Mouse (Mus musculus) inflammation-experienced regulatory T-cells, adult 6 months (primary cell): ENCODE measurements around the gene Tnip1. TPM values are rescaled to one million over a fixed set of nuclear protein-coding genes. Genes with fewer than 3 reads are reported as not detected.
"Not testable (repeated sequence)": the region's sequence is repeated elsewhere in the genome, so short reads cannot be mapped to it uniquely, and the experiment has no call there.

Experiments used
- ATAC-seq: one replicate; pipeline ENCODE4 v1.8.0; 2017
- polyA plus RNA-seq, 3 experiments: library from polyadenylated mRNA; unstranded; fragments of 100-300 nt; shearing (Covaris generic); gene quantifications; one replicate each; pipeline ENCODE4 v1.2.1; 2017

The Tnip1 gene
- polyA plus RNA-seq, 3 experiments from 2014 or later, result 64.4 to 113 (median 110) TPM

DNA sequence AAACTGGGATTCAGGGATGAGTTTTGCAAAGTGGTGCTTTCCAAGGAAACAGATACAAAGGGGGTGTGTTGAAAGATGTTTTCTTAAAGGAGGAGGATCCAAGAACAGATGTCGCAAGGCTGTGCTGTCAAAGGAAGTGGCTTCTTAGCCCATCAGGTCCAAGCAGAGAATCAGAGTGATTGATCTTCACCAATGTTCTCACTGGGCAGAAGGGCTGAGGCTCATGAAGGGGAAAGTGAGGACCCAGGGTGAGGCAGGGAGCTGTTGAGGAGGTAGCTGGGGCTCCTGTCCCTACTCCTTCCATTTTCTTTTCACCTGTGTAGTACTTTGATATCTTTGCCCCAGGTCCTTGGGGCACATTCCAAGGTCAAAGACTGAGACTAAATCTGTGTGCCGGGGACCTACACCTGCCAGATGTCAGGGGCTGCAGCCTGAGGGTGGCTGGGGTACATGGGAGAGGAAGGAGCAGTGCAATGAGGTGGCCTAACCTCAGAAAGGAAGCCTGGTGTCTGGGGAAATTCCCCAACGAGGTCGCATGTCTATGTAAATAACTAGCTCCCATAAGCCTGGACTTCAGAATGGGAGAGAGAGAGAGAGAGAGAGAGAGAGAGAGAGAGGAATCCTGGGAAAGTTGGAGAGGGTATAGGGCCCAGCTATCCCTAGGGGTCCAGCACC is 9.5 kb upstream of the Tnip1 start:
- ATAC-seq, result peak; percentile 79

DNA sequence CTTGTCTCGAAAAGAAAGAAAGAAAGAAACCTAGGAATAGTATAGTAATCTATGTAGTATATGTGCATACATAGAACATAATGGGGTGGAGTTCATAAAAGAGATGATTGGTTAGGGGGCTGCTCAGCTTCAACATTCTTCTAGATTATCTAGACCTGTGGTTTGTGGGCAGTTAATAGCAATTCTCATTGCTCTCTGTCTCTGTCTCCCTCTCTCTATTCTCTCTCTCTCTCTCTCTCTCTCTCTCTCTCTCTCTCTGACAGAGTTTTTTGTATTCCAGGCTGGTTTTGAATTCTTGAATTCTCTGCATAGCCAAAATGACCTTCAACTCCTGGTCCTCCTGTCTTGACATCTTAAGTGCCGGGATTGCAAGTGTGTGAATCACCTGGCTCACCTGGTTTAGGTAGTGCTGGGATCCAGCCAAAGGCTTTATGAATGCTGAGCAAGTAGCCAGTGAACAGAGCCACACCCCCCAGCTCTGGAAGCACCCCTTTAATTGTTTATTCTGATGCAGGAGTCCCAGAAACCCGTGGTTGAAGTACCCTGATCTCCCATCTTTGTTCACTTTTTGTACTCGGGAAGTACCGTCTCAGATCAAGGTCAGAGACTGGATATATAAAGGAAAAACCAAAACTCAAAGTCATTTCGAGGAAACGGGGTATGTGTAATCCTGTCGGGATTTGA is 8.8 kb upstream of the Tnip1 start:
- ATAC-seq, result no peak

DNA sequence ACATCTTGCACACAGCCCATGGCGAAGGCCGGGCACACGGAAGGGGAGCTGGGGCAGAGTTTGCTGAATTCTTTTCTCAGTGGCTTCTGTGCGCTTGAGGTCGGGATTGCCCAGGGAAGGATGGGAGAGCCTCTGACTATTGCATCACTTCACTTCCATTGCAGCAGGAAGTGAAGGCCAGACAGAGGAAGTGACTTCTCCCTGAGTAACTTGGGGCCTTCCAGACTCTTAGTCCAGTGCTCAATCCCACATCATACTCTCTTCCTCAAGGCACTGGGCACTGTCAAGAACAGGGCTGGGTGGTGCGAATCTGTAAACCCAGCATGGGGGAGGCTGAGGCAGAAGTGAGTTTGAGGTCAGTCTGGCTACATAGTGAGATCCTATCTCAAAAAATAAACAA is 2.5 kb upstream of the Tnip1 start:
- ATAC-seq, result no peak

DNA sequence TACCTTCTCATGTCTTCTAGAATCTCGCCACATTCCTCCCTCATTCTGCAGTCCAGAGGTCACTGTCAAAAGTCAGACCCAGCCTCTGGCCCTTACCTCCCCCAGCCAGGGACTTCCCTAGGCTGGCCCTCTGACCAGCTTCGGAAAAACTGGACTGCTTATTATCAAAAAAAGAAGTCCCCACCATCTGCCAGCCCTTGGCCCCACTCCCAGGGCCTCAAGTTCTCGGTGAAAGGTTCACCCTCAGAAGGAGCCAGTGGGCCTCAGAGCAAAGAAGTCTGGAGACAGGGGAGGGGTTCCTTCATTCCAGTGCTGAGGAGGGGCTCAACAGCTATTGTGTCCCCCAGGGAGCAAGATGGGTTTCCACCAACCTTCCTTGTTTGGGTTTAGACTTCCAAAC is 796 bp downstream of the Tnip1 start:
- ATAC-seq, result no peak

DNA sequence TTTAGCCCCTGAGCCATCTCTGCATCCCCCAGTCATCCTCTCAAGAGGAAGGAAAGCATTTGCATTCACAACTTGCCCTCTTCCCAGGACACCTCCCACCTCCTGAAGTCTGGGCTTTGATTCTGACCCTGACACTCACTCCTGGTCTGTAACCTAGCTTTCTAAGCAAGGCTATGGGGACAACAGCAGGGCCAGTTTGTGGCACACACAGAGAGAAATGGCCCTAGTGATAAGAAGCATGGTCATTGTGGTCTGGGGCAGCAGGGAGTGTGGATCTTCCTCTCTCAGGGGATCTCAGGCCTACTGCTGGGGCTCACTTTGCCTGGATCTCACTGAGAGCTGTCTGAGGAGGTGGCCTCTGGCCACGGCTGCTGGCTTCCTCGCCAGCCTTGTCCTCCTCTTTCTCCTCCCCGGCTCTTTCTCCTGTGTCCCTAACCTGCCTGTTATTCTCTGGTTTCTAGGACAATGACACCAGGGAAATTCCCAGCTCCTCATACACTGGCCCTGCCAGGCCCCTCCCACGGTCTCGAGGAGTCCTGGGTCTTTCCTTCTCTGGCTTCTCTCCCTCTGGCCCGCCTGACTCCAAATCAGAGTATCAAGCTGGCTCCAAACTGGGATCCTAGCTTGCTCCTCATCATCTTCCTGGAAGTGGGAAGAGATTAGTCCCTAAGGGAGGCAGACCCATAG is 1.4 kb downstream of the Tnip1 start:
- ATAC-seq, result no peak

GRCm38 (mm10) chr11:54960251-54960650 is 2.5 kb downstream of the Tnip1 start:
- no peak for ATAC-seq

DNA sequence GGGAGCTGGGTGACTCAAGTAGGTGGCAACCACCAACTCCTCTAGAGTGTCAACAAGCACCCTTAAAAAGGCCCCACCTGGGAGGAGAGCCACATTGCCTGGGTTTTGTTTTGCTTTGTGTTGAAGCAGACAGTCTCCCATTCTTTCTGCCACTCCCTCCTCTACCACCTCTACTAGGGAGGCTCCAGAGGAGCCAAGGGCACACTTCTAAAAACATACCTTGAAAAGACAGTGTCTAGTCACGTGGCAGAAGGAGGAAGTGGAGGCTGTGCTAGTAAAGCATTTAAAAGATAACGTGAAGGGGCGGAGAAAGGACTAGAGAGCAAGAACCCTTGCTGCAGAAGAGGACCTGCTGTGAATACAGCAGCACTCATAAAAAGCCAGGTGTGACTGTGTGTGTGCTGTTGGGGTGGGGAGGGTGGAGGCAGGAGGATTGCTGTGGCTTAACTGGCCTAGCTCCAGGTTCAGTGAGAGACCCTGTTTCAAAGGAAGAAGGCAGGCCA is 4.1 kb downstream of the Tnip1 start:
- ATAC-seq, result peak; percentile 42

- not testable (repeated sequence) for ATAC-seq
Observed at GRCm38 (mm10) chr11:54957708-54958107, 5.0 kb downstream of the Tnip1 start.

GRCm38 (mm10) chr11:54956912-54957311 is 5.8 kb downstream of the Tnip1 start:
- peak; percentile 27 for ATAC-seq

DNA sequence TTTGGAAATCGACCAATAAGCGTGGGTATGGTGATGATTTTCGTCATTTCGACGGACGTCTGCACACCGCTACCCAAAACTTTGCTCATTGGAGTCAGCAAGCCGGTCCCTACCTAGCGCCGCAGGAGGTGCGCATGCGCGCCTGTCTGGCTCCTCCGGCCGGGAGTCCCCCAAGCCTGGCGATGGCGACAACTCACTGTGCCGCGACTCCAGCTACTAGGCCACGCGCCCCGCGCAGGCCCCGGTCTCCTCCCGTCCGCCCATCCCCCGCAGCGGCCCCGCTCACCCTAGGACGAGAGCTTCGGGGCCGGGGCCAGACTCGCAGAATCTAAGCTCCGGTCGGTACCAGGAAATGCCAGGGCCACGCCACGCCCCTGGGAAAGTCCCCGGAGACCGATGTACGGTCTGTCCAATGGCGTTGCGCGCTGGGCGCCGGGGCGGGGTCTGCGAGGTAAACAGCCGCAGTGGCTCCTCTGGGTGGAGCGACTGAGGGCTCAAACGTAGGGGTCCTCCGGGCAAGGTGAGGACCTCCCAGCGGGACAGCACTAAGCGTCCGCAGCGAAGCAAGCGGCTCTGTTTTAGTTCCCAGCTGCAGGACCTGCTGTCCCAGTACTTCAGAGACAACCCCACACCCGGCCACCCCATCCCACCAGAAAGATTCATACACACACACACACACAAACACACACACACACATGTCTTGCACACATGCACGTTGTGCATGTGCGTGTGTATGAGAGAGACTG is 6.8 kb downstream of the Tnip1 start:
- ATAC-seq, result peak; percentile 67

- ATAC-seq, result not testable (repeated sequence)
Observed at GRCm38 (mm10) chr11:54955400-54955734, 7.3 kb downstream of the Tnip1 start.

- ATAC-seq, result no peak
Observed at GRCm38 (mm10) chr11:54954716-54955115, 8.0 kb downstream of the Tnip1 start.

DNA sequence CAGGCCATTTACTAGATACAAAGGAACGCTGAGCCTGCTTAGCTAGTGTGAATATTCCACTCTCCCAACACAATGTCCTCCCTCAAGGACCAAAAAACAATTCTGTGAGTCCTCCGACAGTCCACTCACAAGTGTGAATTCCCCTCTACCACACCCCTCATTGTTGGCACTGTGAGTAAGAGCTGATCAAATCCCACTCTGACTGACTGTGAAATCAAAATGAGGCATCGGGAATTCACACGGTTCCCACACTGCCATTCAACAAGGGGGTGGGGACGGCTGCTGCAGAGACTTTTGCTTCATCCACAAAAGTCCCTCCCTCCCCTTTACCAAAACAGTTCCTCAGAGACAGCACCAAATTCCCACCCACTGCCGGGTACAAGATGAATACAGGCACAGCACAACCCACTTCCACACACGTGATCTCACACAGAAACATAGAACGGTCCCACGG is 8.7 kb downstream of the Tnip1 start:
- peak; percentile 7 for ATAC-seq

- ATAC-seq, result peak; percentile 12
Observed at GRCm38 (mm10) chr11:54952651-54953050, 10.1 kb downstream of the Tnip1 start.

- ATAC-seq, result no peak
Observed at GRCm38 (mm10) chr11:54950684-54951083, 12.0 kb downstream of the Tnip1 start.

DNA sequence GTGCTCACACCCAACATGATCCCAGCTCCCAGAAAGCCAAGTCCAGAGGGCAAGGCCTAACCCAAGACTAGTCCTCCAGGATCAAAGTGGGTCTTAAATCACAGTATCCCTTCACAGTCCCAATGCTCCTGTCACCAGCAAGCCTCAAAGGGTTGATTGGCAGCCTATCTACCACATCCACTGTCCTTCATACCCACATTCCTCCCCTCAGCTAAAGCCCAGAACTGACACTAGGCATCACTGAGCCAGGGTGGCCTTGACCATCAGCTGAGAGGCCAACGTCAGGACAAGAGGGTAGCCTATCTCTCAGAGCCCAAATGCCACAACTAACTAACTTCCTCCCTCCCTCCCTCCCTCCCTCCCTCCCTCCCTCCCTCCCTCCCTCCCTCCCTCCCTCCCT is 13.0 kb downstream of the Tnip1 start:
- no peak for ATAC-seq

- no peak for ATAC-seq
Observed at GRCm38 (mm10) chr11:54944702-54945101, 18.0 kb downstream of the Tnip1 start.

DNA sequence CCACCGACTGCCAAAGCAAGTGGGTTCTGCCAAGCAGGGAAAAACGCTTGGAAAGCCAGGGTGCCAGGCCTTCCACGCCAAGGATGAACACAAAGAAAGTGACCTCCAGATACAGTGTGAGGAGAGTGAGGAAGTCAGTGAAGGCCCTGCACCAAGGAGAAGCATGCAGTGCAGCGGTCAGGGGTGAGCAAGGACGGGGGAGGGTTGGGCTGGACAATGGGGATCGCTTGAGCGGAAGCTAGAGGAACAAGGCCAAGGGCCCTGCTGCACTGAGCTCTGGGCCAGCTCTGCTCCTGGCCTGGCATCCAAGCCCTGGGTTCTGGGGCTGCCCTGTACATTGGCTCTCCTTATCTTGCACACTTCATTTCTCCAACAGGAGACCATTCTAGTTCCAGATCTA is 22.7 kb downstream of the Tnip1 start:
- no peak for ATAC-seq

GRCm38 (mm10) chr11:54939501-54939900 is 23.2 kb downstream of the Tnip1 start:
- no peak for ATAC-seq

- ATAC-seq, result peak; percentile 15
Observed at GRCm38 (mm10) chr11:54936771-54937140, 26.0 kb downstream of the Tnip1 start.

DNA sequence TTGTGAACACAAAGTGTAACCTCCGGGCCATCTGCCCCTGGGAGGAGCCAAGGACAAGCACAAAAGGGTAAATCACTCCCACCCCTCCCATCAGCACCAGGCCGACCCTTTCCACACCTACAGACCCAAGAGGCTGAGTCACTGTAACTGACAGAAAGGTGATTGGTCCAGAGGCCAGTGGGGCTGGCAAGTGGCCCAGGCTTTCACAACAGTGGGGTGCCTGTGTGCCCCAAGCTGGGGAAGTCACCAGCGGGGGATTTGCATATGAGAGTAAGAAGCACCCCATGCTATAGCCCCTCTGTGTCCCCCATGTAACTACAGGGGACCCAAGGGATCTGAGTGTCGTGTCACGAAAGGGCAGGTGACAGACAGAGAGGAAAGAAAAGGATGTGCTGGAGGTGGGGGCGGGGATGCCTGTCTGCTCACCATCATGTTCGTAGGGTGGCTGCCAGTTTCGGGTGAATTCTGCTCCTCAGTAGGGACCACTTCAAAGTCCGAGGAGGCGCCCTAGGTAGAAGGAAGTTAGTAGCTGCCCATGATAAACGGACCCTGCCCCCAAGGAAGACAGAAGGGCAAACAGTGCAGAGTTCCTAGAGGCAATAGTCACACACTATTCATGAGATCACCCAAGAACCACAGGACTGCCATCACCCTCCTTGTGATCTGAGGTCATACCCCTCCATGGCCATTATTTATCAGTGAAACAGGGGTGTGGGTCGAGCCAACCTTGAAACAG is 26.5 kb downstream of the Tnip1 start:
- peak; percentile 47 for ATAC-seq

DNA sequence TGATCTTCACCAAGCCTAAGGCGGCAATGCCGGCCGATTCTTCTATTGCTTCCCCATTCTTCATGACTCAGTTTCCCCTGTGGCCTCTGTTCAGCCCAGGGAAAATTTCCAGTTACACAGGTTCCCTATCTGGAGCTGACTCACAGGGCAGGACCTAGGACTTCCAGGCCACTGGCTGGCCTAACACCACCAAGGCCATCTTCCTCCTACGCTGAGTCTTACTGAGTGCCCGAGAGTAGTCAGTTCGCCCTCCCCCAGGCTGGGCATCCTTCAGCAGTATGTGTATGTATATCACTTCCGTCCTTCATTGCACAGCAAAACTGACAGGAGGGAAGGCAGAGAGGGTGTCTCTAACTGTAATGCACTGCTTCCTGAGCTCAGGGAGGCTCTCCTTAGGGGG is 28.5 kb downstream of the Tnip1 start:
- no peak for ATAC-seq
